Mouse (Mus musculus): ENCODE data around the gene Mkrn2os. TPM values are rescaled to one million over a fixed set of nuclear protein-coding genes. Genes with fewer than 3 reads are reported as not detected.

Gene Mkrn2os
- polyA plus RNA-seq, 1 experiment from 2014 or later: 1.6 TPM

Other genes with a start within 250 kb of the Mkrn2os start
- gene Pparg, start 231.6 kb downstream of the Mkrn2os start, polyA plus RNA-seq (2015; fragmentation: Nextera tagmentation; extraction: Ambion mirVana): 4.7 and 5.9 TPM in 2 replicates
- 18.1 and 21.0 TPM in 2 replicates for gene Tsen2, start 47.9 kb downstream of the Mkrn2os start, polyA plus RNA-seq (2015; fragmentation: Nextera tagmentation; extraction: Ambion mirVana)
- 33.7 and 38.9 TPM in 2 replicates for gene Mkrn2, start 9.3 kb upstream of the Mkrn2os start, polyA plus RNA-seq (2015; fragmentation: Nextera tagmentation; extraction: Ambion mirVana)
- 61.5 and 67.0 TPM in 2 replicates for gene Raf1, start 84.1 kb upstream of the Mkrn2os start, polyA plus RNA-seq (2015; fragmentation: Nextera tagmentation; extraction: Ambion mirVana)
- 1.4 and 2.2 TPM in 2 replicates for gene Tmem40, start 169.8 kb upstream of the Mkrn2os start, polyA plus RNA-seq (2015; fragmentation: Nextera tagmentation; extraction: Ambion mirVana)
- gene Cand2, start 182.0 kb upstream of the Mkrn2os start, polyA plus RNA-seq (2015; fragmentation: Nextera tagmentation; extraction: Ambion mirVana): 4.5 and 5.3 TPM in 2 replicates
- 3,802 and 3,817 TPM in 2 replicates for gene Rpl32, start 216.2 kb upstream of the Mkrn2os start, polyA plus RNA-seq (2015; fragmentation: Nextera tagmentation; extraction: Ambion mirVana)
- 0.20 and 0.33 TPM in 2 replicates for gene Efcab12, start 245.8 kb upstream of the Mkrn2os start, polyA plus RNA-seq (2015; fragmentation: Nextera tagmentation; extraction: Ambion mirVana)

All from thymus, postnatal 0 days (tissue).